Mouse (Mus musculus): ENCODE results near the gene Rgl2. TPM values are rescaled to one million over a fixed set of nuclear protein-coding genes. Genes with fewer than 3 reads are reported as not detected.
"Not testable (repeated sequence)": the region's sequence is repeated elsewhere in the genome, so short reads cannot be mapped to it uniquely, and the experiment has no call there.

The Rgl2 gene
- polyA plus RNA-seq (2012): 3.1 and 3.5 TPM in 2 replicates

- peaks cover 15% of the 10 kb centered on the region for H3K9me3 ChIP-seq (ENCODE audit: control insufficient read depth, low read length)
- peak within 1 kb of the TSS; percentile 95 for H3K4me3 ChIP-seq (replicated peaks)
- peaks cover 69% of the 10 kb centered on the region for H3K4me1 ChIP-seq (ENCODE audit: control insufficient read depth)
- H3K36me3 ChIP-seq (ENCODE audit: control insufficient read depth): peaks cover 54% of the 10 kb centered on the region
- TF ChIP-seq GATA1 (IDR thresholded peaks at IDR 0.05; ENCODE audit: low read length) (no peak), TAL1 (IDR thresholded peaks at IDR 0.05; ENCODE audit: low read length) (no peak)
- peaks cover 2% of the 10 kb centered on the region; the same call in 1 of the 2 replicates for H3K27me3 ChIP-seq (ENCODE audit: control insufficient read depth)
These were observed at the start of gene Rgl2 for GRCm38 (mm10) chr17:33929371-33930279. Gene Rgl2 (plus strand): TSS chr17:33929543.

- Histone ChIP-seq H3K4me1 (ENCODE audit: control insufficient read depth) (peaks cover 19% of the 10 kb centered on the region), H3K36me3 (ENCODE audit: control insufficient read depth) (peaks cover 87% of the 10 kb centered on the region)
- not testable (repeated sequence) for H3K4me3 ChIP-seq (replicated peaks); H3K9me3 ChIP-seq (ENCODE audit: control insufficient read depth, low read length); H3K27me3 ChIP-seq (ENCODE audit: control insufficient read depth)
These were observed 45.0 kb upstream of the Rgl2 start for GRCm38 (mm10) chr17:33884320-33884719.

GRCm38 (mm10) chr17:33887802-33888201, 41.5 kb upstream of the Rgl2 start:
- Histone ChIP-seq H3K4me3 (replicated peaks) (peak overlapping the region; percentile 70), H3K36me3 (ENCODE audit: control insufficient read depth) (peaks cover 58% of the 10 kb centered on the region), H3K4me1 (ENCODE audit: control insufficient read depth) (peaks cover 23% of the 10 kb centered on the region)
- H3K27me3 ChIP-seq (ENCODE audit: control insufficient read depth); H3K9me3 ChIP-seq (ENCODE audit: control insufficient read depth, low read length): not testable (repeated sequence)

- not testable (repeated sequence) for H3K27me3 ChIP-seq (ENCODE audit: control insufficient read depth); H3K9me3 ChIP-seq (ENCODE audit: control insufficient read depth, low read length)
- peak overlapping the region; percentile 70 for H3K4me3 ChIP-seq (replicated peaks)
- peaks cover 54% of the 10 kb centered on the region for H3K36me3 ChIP-seq (ENCODE audit: control insufficient read depth)
- peaks cover 26% of the 10 kb centered on the region for H3K4me1 ChIP-seq (ENCODE audit: control insufficient read depth)
These were observed 41.1 kb upstream of the Rgl2 start for GRCm38 (mm10) chr17:33888230-33888629.

GRCm38 (mm10) chr17:33889941-33890532, 39.3 kb upstream of the Rgl2 start:
- H3K4me3 ChIP-seq (replicated peaks): peak overlapping the region; percentile 75
- H3K27me3 ChIP-seq (ENCODE audit: control insufficient read depth); H3K9me3 ChIP-seq (ENCODE audit: control insufficient read depth, low read length): not testable (repeated sequence)
- H3K4me1 ChIP-seq (ENCODE audit: control insufficient read depth): peaks cover 26% of the 10 kb centered on the region
- peaks cover 41% of the 10 kb centered on the region for H3K36me3 ChIP-seq (ENCODE audit: control insufficient read depth)

- peak within 1 kb of the TSS; percentile 75 for H3K4me3 ChIP-seq (replicated peaks)
These were observed 38.7 kb upstream of the Rgl2 start, which contains the start of gene Kifc1 for GRCm38 (mm10) chr17:33890533-33891059. Gene Kifc1 (minus strand): TSS chr17:33890661.

GRCm38 (mm10) chr17:33891357-33891756, 38.0 kb upstream of the Rgl2 start:
- Histone ChIP-seq H3K4me1 (ENCODE audit: control insufficient read depth) (peaks cover 26% of the 10 kb centered on the region), H3K36me3 (ENCODE audit: control insufficient read depth) (peaks cover 29% of the 10 kb centered on the region), H3K4me3 (replicated peaks) (no peak overlapping the region), H3K27me3 (ENCODE audit: control insufficient read depth) (no peaks in the 10 kb centered on the region), H3K9me3 (ENCODE audit: control insufficient read depth, low read length) (no peaks in the 10 kb centered on the region)
- TF ChIP-seq GATA1 (IDR thresholded peaks at IDR 0.05; ENCODE audit: low read length) (no peak), TAL1 (IDR thresholded peaks at IDR 0.05; ENCODE audit: low read length) (no peak)

More at GRCm38 (mm10) chr17:33890533-33891059, 38.7 kb upstream of the Rgl2 start, which contains the start of gene Kifc1:
- no peak for TF ChIP-seq TAL1 (IDR thresholded peaks at IDR 0.05; ENCODE audit: low read length)
- no peak for TF ChIP-seq GATA1 (IDR thresholded peaks at IDR 0.05; ENCODE audit: low read length)
- peaks cover 36% of the 10 kb centered on the region for H3K36me3 ChIP-seq (ENCODE audit: control insufficient read depth)
- no peaks in the 10 kb centered on the region for H3K27me3 ChIP-seq (ENCODE audit: control insufficient read depth)
- peaks cover 26% of the 10 kb centered on the region for H3K4me1 ChIP-seq (ENCODE audit: control insufficient read depth)
- H3K9me3 ChIP-seq (ENCODE audit: control insufficient read depth, low read length): no peaks in the 10 kb centered on the region

GRCm38 (mm10) chr17:33891892-33892291, 37.5 kb upstream of the Rgl2 start:
- H3K4me3 ChIP-seq (replicated peaks); H3K27me3 ChIP-seq (ENCODE audit: control insufficient read depth); H3K9me3 ChIP-seq (ENCODE audit: control insufficient read depth, low read length): not testable (repeated sequence)
- Histone ChIP-seq H3K36me3 (ENCODE audit: control insufficient read depth) (peaks cover 23% of the 10 kb centered on the region), H3K4me1 (ENCODE audit: control insufficient read depth) (peaks cover 26% of the 10 kb centered on the region)

GRCm38 (mm10) chr17:33892429-33892828, 36.9 kb upstream of the Rgl2 start:
- H3K27me3 ChIP-seq (ENCODE audit: control insufficient read depth): no peaks in the 10 kb centered on the region
- H3K9me3 ChIP-seq (ENCODE audit: control insufficient read depth, low read length): no peaks in the 10 kb centered on the region
- H3K36me3 ChIP-seq (ENCODE audit: control insufficient read depth): peaks cover 18% of the 10 kb centered on the region
- TF ChIP-seq TAL1 (IDR thresholded peaks at IDR 0.05; ENCODE audit: low read length) (no peak), GATA1 (IDR thresholded peaks at IDR 0.05; ENCODE audit: low read length) (no peak)
- H3K4me3 ChIP-seq (replicated peaks): no peak overlapping the region
- peaks cover 28% of the 10 kb centered on the region for H3K4me1 ChIP-seq (ENCODE audit: control insufficient read depth)

- not testable (repeated sequence) for H3K27me3 ChIP-seq (ENCODE audit: control insufficient read depth); H3K9me3 ChIP-seq (ENCODE audit: control insufficient read depth, low read length); H3K4me3 ChIP-seq (replicated peaks)
- peaks cover 12% of the 10 kb centered on the region for H3K36me3 ChIP-seq (ENCODE audit: control insufficient read depth)
- H3K4me1 ChIP-seq (ENCODE audit: control insufficient read depth): peaks cover 28% of the 10 kb centered on the region
These were observed 36.3 kb upstream of the Rgl2 start for GRCm38 (mm10) chr17:33893011-33893410.
